Mouse (Mus musculus): ENCODE results near the gene Cenpi.

DNA sequence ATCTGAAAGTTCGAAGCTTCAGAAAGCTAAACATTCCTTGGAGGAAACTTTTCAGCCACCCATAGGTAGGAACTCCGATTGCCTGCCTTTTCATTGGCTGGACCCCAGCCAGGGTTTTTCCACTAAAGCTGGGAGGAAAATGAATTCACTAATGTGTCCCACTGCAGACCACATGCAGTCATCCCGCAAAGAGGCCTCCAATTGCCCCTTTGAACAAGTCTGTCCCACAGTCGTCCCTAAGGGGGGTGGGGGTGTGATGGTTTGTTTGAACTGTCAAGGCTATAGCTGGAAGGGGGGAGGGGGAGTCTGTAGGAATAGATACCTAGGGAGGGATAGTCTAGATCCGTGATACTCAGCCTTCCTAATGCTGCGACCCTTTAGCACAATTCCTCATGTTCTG, 32.2 kb upstream of the Cenpi start:
- TF ChIP-seq CTCF (IDR thresholded peaks at IDR 0.05; ENCODE audit: insufficient read depth, low read length) (no peak), POLR2A (IDR thresholded peaks at IDR 0.05; ENCODE audit: borderline replicate concordance, extremely low read depth, low read depth, low read length) (no peak)
